Mouse (Mus musculus) erythroblast, embryonic 14.5 days (primary cell): Measurements from ENCODE around the gene Ctr9. TPM values are rescaled to one million over a fixed set of nuclear protein-coding genes. Genes with fewer than 3 reads are reported as not detected.

Experiments used
- H3K27me3 ChIP-seq: 2 replicates; pipeline ENCODE4 v1.6.1; 2012; ENCODE audit warnings: inconsistent platforms; ENCODE audit not compliant: control insufficient read depth
- H3K36me3 ChIP-seq: 2 replicates; pipeline ENCODE4 v1.6.1; 2012; ENCODE audit warnings: mild to moderate bottlenecking, inconsistent platforms; ENCODE audit not compliant: control insufficient read depth
- H3K4me1 ChIP-seq: 2 replicates; pipeline ENCODE4 v1.6.1; 2012; ENCODE audit warnings: inconsistent platforms; ENCODE audit not compliant: control insufficient read depth
- H3K4me3 ChIP-seq: replicated peaks from 2 replicates; pipeline ENCODE3; 2012; ENCODE audit warnings: moderate library complexity, mild to moderate bottlenecking, inconsistent platforms
- H3K9me3 ChIP-seq: 2 replicates; pipeline ENCODE4 v1.6.1; 2012; ENCODE audit warnings: low read length, inconsistent platforms, mixed read lengths; ENCODE audit not compliant: control insufficient read depth
- GATA1 ChIP-seq: IDR thresholded peaks from 2 replicates; pipeline ENCODE4 v1.6.1; 2012; ENCODE audit warnings: low read length, inconsistent platforms, mixed read lengths
- TAL1 ChIP-seq: IDR thresholded peaks from 3 replicates; pipeline ENCODE4 v1.6.1; 2012; ENCODE audit warnings: low read length, inconsistent platforms, mixed read lengths
- polyA plus RNA-seq: library from polyadenylated mRNA; stranded (reverse); fragments of >175 nt; gene quantifications from 2 replicates; pipeline ENCODE4 v1.2.3, GENCODE M21; 2012

The Ctr9 gene
- polyA plus RNA-seq = 0.73 and 0.95 TPM in 2 replicates

DNA sequence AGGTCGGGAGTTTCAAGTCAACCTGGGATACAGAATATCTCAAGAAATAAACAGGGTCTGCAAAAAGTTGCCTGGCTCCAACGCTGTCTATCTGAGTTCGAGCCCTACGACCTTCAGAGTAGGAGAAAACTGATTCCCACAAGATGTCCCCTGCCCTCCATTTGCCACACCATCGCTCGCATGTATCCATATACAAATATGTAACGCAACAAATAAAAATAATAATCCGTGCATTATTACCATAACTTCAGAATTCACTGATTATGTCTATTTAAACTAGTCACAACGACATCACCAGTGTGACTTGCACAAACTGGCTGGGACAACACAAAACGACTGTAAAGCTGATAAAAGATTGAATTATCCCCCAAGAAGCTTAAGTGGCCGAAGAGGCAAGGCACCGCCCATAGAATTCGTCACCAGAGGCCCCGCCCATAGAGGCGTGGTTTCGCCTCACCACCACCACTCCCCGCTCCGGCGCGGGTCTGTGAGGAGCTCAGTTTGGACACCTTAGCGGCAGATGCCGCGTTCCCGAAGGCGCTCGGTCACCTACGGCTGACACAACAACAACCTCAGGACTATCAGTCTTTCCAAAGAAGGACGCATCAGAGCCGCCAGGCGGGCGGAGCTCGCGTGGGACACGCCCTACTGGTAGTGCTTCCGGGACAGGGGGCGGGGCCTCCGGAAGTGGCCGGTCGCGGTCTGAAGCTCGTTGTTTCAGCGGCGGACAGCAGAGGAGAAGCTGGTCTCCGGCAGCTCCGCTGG is at the start of gene Ctr9:
Gene Ctr9, plus strand, starts transcription at position 671 of the 765 bp plus-strand sequence.
- Histone ChIP-seq H3K36me3 (peaks cover 33% of the 10 kb centered on the region), H3K4me1 (peaks cover 38% of the 10 kb centered on the region), H3K4me3 (peak within 1 kb of the TSS; percentile 74), H3K27me3 (no peaks in the 10 kb centered on the region), H3K9me3 (no peaks in the 10 kb centered on the region)
- TF ChIP-seq TAL1 = no peak
- TF ChIP-seq GATA1 = no peak

GRCm38 (mm10) chr7:110981036-110981435 is 47.7 kb upstream of the Ctr9 start:
- Histone ChIP-seq H3K36me3 (no peaks in the 10 kb centered on the region), H3K4me1 (peaks cover 28% of the 10 kb centered on the region), H3K4me3 (no peak overlapping the region), H3K9me3 (no peaks in the 10 kb centered on the region), H3K27me3 (no peaks in the 10 kb centered on the region)
- no peak for TF ChIP-seq TAL1
- TF ChIP-seq GATA1 = no peak

- no peak for TF ChIP-seq GATA1
- TF ChIP-seq TAL1 = no peak
- Histone ChIP-seq H3K4me1 (peaks cover 22% of the 10 kb centered on the region), H3K9me3 (no peaks in the 10 kb centered on the region), H3K4me3 (no peak within 1 kb of the TSS), H3K36me3 (no peaks in the 10 kb centered on the region), H3K27me3 (no peaks in the 10 kb centered on the region)
Measured at GRCm38 (mm10) chr7:110982053-110982705, 46.6 kb upstream of the Ctr9 start, which contains the start of gene Mrvi1. Gene Mrvi1 (minus strand): TSS chr7:110982461.

GRCm38 (mm10) chr7:110982764-110983163 is 46.0 kb upstream of the Ctr9 start:
- Histone ChIP-seq H3K36me3 (no peaks in the 10 kb centered on the region), H3K27me3 (no peaks in the 10 kb centered on the region), H3K9me3 (no peaks in the 10 kb centered on the region), H3K4me1 (peaks cover 17% of the 10 kb centered on the region), H3K4me3 (no peak overlapping the region)
- no peak for TF ChIP-seq TAL1
- no peak for TF ChIP-seq GATA1

GRCm38 (mm10) chr7:110983621-110984020 is 45.1 kb upstream of the Ctr9 start:
- Histone ChIP-seq H3K4me1 (peaks cover 12% of the 10 kb centered on the region), H3K27me3 (no peaks in the 10 kb centered on the region), H3K9me3 (no peaks in the 10 kb centered on the region), H3K4me3 (no peak overlapping the region), H3K36me3 (no peaks in the 10 kb centered on the region)
- no peak for TF ChIP-seq TAL1
- TF ChIP-seq GATA1 = no peak

DNA sequence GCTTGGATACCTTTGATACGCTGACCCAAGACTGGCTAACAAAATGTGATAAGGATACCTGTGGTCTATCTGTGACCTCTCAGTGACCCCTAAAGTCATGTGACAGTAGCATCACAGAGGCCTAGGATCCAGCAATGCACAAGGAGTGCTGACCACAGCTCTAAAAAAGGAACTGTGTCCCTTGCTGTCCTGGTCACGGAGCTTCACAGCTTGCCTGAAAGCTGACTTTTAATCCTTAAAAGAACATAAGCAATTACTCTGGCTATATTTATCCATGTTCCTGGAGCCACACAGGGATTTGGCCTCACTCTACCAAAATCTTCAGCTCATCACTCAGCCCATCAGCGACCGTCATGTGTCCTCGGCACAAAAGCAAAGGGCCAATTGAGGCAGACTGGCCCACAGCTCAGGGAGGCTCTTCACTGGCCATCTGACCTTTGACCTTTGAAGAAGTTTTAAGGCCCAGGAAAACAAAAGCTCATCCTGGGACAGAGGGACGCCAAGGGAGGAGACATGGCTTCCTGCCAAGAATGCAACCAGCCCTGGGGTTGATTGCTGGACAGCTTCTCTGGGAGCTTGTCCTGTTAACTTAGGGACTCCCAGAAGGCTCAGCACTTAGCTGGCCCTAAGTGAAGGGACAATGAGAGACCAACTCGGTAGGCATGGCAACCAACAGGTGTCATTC is 43.0 kb upstream of the Ctr9 start:
- H3K27me3 ChIP-seq = no peaks in the 10 kb centered on the region
- peaks cover 18% of the 10 kb centered on the region for H3K4me1 ChIP-seq
- TF ChIP-seq TAL1 = no peak
- TF ChIP-seq GATA1 = no peak

GRCm38 (mm10) chr7:110988081-110988480 is 40.7 kb upstream of the Ctr9 start:
- no peaks in the 10 kb centered on the region for H3K9me3 ChIP-seq
- H3K27me3 ChIP-seq = no peaks in the 10 kb centered on the region
- TF ChIP-seq TAL1 (no peak), GATA1 (no peak)
- no peak overlapping the region for H3K4me3 ChIP-seq
- H3K36me3 ChIP-seq = no peaks in the 10 kb centered on the region
- peaks cover 21% of the 10 kb centered on the region for H3K4me1 ChIP-seq

More for the DNA sequence above, 43.0 kb upstream of the Ctr9 start:
- no peaks in the 10 kb centered on the region for H3K9me3 ChIP-seq
- no peak overlapping the region for H3K4me3 ChIP-seq
- H3K36me3 ChIP-seq = no peaks in the 10 kb centered on the region

GRCm38 (mm10) chr7:110989286-110989879 is 39.4 kb upstream of the Ctr9 start:
- TF ChIP-seq GATA1 = no peak
- no peak for TF ChIP-seq TAL1
- Histone ChIP-seq H3K27me3 (no peaks in the 10 kb centered on the region), H3K9me3 (no peaks in the 10 kb centered on the region), H3K4me3 (no peak overlapping the region), H3K4me1 (peaks cover 20% of the 10 kb centered on the region), H3K36me3 (no peaks in the 10 kb centered on the region)

DNA sequence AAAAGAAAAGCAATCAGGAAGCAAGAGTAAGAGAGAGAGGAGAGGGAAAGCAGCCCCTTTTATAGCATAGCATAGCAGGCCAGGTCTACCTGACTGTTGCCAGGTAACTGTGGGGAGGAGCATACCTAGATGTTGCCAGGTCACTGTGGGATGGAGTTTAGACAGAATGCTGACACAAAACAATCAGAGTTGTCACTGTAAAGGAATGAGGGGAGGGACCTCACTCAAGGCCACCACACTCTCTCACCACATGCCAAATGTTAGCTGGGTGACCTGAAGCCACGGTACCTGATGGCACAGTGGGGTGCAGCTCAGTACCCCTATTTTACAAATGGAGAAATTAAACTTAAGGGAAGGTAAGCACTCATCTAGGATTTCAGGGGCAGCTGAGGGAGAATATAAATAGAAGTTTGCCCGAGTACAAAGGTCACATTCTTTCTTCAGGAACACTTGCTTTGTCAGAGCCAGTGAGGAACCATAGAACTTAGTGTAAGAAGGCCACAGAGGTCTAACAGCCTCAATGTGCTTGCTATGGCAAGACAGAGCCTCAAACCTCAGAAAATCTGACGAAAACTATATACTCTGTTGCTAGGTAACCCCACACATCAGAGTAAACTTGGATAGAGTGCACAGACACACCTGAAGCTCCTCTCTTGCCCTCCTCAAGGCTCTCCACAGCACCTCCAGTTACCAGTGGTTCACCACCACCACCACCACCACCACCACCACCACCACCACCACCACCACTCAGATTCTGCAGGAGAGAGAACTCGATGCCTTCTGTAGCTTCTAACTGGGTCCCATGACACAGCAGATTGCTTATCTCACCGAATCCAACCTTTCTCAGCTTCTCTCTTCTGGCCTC is 38.2 kb upstream of the Ctr9 start:
- no peaks in the 10 kb centered on the region for H3K36me3 ChIP-seq
- H3K27me3 ChIP-seq = no peaks in the 10 kb centered on the region
- H3K9me3 ChIP-seq = no peaks in the 10 kb centered on the region
- no peak overlapping the region for H3K4me3 ChIP-seq
- TF ChIP-seq TAL1 (no peak), GATA1 (no peak)
- H3K4me1 ChIP-seq = peaks cover 23% of the 10 kb centered on the region
